Mouse (Mus musculus) ES-E14 (cell line): Measurements from ENCODE around the gene Gipc3.

Source experiments
- CHD2 ChIP-seq: IDR thresholded peaks from 2 replicates; pipeline ENCODE4 v1.6.1; 2014; ENCODE audit warnings: mild to moderate bottlenecking, low read depth, low read length, inconsistent platforms
- MAFK ChIP-seq: IDR thresholded peaks from 2 replicates; pipeline ENCODE4 v1.6.1; 2014; ENCODE audit warnings: mild to moderate bottlenecking, low read depth, low read length, inconsistent platforms; ENCODE audit not compliant: insufficient read depth

DNA sequence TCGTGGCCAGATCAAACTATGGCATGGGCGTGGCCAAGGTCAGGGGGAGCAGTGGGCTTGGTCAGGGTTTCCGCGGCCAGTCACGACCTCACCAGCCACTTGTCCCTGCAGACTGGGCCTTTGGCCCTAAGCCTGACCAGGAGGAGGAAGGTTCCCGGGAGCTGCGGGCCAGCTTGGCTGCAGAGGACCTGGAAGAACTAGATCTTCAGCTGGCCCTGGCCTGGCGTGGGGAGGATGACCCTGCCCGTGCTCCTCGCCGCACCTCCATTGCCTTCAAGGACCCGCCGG lies 47.6 kb upstream of the Gipc3 start:
- no peak for TF ChIP-seq CHD2
- no peak for TF ChIP-seq MAFK
